Mouse (Mus musculus) ES-Bruce4 (cell line): Measurements from ENCODE around the gene Ralbp1.

Experiments
- CTCF ChIP-seq: IDR thresholded peaks from one replicate; pipeline ENCODE4 v1.8.1; 2011; ENCODE audit warnings: low read depth, low read length
- EP300 ChIP-seq: IDR thresholded peaks from 2 replicates; pipeline ENCODE4 v1.6.1; 2011; ENCODE audit warnings: low read depth, low read length; ENCODE audit not compliant: insufficient read depth
- POLR2A ChIP-seq: IDR thresholded peaks from one replicate; pipeline ENCODE4 v1.8.1; 2011; ENCODE audit warnings: low read length; ENCODE audit not compliant: insufficient read depth

DNA sequence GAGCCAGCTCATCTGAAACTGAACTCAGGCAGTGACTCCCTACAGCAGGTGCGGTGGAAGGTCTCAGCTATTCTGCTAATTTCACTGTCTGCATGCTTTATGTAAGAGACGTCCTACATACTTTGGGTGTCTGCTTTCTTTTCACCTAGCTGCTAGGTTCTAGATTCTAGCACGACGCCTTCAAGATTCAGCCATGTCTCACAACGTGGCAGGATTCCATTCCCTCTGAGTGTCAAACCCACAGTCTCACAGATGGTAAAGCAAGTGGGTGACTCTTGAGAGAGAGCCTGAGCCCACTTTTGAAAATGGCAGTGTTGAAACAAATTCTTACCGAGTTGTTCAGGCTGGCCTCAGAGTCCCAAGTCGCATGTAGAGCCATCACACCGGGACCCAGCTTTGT lies 18.2 kb upstream of the Ralbp1 start:
- TF ChIP-seq POLR2A (no peak), EP300 (no peak), CTCF (no peak)
